Mouse (Mus musculus): Measurements from ENCODE around the gene Il5. TPM values are rescaled to one million over a fixed set of nuclear protein-coding genes. Genes with fewer than 3 reads are reported as not detected.

Gene Il5
- total and polyA plus RNA-seq, 2 experiments from 2014 or later = 0.10 to 0.29 TPM

DNA sequence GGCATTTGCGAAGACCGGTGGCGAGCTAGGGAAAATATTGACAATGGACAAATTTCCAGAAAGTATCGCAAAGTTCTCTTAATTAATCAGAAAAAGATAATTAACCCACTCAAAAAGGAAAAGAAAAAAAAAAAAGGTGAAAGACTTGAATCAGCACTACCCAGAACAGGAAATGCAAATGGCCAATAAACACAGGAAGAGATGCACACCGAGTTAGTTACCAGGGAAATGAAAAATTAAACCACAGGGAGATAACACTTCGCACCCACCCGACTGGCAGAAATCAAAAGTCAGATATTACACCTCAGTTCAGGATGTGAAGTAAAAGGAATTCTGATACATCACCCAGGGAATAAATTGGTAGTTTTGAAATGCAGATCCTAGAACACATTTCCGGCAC lies 11.7 kb downstream of the Il5 start:
- Histone ChIP-seq H3K27me3 (ENCODE audit: insufficient read depth, low read length) (no peaks in the 10 kb centered on the region), H3K9ac (no peak overlapping the region), H3K9me3 (ENCODE audit: low read length) (no peaks in the 10 kb centered on the region), H3K4me3 (ENCODE audit: low read depth, low read length) (no peak overlapping the region), H3K27ac (ENCODE audit: low read depth, low read length) (no peak overlapping the region), H3K36me3 (ENCODE audit: insufficient read depth) (no peaks in the 10 kb centered on the region), H3K4me1 (ENCODE audit: insufficient read depth) (no peaks in the 10 kb centered on the region), H3K4me2 (ENCODE audit: low read depth) (no peak overlapping the region)
- WGBS = 90% methylated on average over 8 of the region's 8 CpGs
- no peak for DNase-seq
- no peak for TF ChIP-seq CTCF (IDR thresholded peaks at IDR 0.05; ENCODE audit: low read depth)
- no peak for ATAC-seq

DNA sequence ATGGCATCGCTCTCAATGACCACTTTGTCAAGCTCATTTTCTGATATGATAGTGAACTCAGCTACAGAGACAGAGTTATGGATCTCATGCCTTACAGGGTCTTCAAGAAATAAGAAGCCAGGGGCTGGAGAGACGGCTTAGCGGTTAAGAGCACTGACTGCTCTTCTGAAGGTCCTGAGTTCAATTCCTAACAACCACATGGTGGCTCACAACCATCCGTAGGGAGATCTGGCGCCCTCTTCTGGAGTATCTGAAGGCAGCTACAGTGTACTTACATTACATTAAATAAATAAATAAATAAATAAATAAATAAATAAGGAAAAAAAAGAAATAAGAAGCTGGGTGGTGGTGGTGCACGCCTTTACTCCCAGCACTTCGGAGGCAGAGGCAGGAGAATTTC lies 13.2 kb downstream of the Il5 start:
- TF ChIP-seq CTCF (IDR thresholded peaks at IDR 0.05; ENCODE audit: low read depth) = peak; percentile 27; the same call in 1 of the 2 replicates
- H3K36me3 ChIP-seq (ENCODE audit: insufficient read depth) = no peaks in the 10 kb centered on the region
- H3K4me1 ChIP-seq (ENCODE audit: insufficient read depth) = no peaks in the 10 kb centered on the region
- ATAC-seq (no peak), DNase-seq (no peak)
- WGBS = 89% methylated on average over 7 of the region's 7 CpGs
- no peak overlapping the region for H3K4me3 ChIP-seq (ENCODE audit: low read depth, low read length)
- H3K9me3 ChIP-seq (ENCODE audit: low read length) = no peaks in the 10 kb centered on the region
- H3K4me2 ChIP-seq (ENCODE audit: low read depth) = no peak overlapping the region
- H3K27me3 ChIP-seq (ENCODE audit: insufficient read depth, low read length) = no peaks in the 10 kb centered on the region
- no peak overlapping the region for H3K27ac ChIP-seq (ENCODE audit: low read depth, low read length)
- H3K9ac ChIP-seq = no peak overlapping the region

DNA sequence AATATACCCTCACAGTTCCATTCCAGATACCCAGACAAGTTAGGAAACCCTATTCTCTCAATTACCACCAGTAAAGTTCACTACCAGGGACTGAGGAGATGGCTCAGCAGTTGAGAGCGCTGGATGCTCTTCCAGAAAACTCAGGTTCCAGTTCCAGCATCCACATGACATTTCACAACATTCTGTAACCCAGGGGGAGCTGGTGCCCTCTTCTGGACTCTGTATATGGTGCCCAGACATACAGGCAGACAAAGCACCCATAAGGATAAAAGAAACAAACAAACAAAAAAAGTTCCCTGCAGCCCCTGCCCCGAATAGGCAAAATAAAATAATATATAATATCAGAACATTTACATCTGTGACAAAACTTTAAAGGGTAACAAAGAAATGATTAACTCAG lies 13.8 kb downstream of the Il5 start:
- Histone ChIP-seq H3K9me3 (ENCODE audit: low read length) (no peaks in the 10 kb centered on the region), H3K4me1 (ENCODE audit: insufficient read depth) (no peaks in the 10 kb centered on the region), H3K27ac (ENCODE audit: low read depth, low read length) (no peak overlapping the region), H3K4me3 (ENCODE audit: low read depth, low read length) (no peak overlapping the region), H3K4me2 (ENCODE audit: low read depth) (no peak overlapping the region), H3K9ac (no peak overlapping the region), H3K27me3 (ENCODE audit: insufficient read depth, low read length) (no peaks in the 10 kb centered on the region), H3K36me3 (ENCODE audit: insufficient read depth) (no peaks in the 10 kb centered on the region)
- no peak for ATAC-seq
- DNase-seq = no peak
- TF ChIP-seq CTCF (IDR thresholded peaks at IDR 0.05; ENCODE audit: low read depth) = no peak
- 81% methylated on average over 2 of the region's 2 CpGs for WGBS

DNA sequence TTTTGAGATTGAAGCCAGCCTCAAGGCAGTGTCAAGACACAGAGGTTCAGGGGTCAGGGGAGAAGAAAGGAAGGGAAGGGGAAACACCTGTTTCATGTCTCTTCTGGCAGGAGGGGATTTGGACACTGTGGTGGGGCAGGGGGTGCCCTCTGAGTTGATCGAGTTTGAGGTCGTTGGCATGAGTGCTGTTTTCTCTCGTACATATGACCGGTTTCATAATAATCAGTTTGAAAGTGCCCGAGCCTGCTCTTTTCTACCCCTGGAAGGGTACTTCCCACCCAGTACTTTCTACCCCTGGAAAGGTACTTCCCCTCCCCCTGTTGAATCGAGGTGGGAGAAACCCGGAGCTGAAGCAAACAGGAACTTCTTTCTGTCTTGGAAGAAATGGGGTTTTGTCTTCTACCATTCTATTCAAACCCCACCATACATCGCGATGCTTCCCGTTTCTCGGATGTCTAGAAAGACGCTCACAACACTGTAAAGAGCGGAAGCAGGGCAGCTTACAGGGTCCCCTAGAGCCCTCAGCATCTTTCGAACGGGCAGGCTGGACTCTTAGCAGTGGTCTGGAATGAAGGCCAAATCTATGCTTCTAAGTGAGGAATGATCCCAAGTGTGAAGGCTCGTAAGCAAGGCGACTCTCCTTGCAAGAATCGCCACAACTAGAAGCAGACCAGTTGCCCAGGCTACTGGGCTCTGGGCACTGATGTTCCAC lies 14.5 kb downstream of the Il5 start:
- H3K4me1 ChIP-seq (ENCODE audit: insufficient read depth) = no peaks in the 10 kb centered on the region
- no peaks in the 10 kb centered on the region for H3K36me3 ChIP-seq (ENCODE audit: insufficient read depth)
- TF ChIP-seq CTCF (IDR thresholded peaks at IDR 0.05; ENCODE audit: low read depth) = no peak
- 67% methylated on average over 18 of the region's 18 CpGs for WGBS
- H3K9ac ChIP-seq = no peak overlapping the region
- no peaks in the 10 kb centered on the region for H3K27me3 ChIP-seq (ENCODE audit: insufficient read depth, low read length)
- DNase-seq (no peak), ATAC-seq (no peak)
- no peak overlapping the region for H3K4me3 ChIP-seq (ENCODE audit: low read depth, low read length)
- no peak overlapping the region; the same call in 1 of the 2 replicates for H3K4me2 ChIP-seq (ENCODE audit: low read depth)
- H3K27ac ChIP-seq (ENCODE audit: low read depth, low read length) = no peak overlapping the region
- H3K9me3 ChIP-seq (ENCODE audit: low read length) = no peaks in the 10 kb centered on the region

DNA sequence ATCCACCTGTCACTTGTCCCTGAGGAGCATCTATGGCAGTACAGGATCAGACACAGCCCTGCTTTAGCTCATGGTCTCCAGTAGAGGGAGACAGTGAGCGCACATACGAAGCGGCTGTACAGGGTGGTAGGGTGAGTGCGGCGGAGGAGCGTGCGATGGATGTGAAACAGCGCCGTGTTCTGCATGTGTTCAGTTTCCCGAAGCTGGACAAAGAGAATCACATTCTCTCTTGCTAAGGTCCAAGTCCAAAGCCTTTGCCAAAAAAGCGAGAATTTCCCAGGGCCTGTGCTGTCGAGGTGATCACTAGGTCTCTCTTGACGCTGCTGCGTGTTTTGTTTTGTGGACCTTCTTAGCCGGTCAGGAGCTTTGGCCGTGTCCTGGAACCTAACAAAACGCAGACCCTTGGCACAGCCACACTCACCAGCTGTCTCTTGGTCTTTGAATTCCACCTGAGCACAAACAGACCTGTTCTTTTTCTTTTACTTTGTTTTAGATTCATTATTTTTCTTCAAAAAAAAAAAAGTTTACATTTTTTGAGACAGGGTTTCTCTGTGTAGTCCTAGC lies 15.2 kb downstream of the Il5 start:
- Histone ChIP-seq H3K4me2 (ENCODE audit: low read depth) (peak overlapping the region; percentile 42), H3K4me1 (ENCODE audit: insufficient read depth) (no peaks in the 10 kb centered on the region), H3K9me3 (ENCODE audit: low read length) (no peaks in the 10 kb centered on the region), H3K27me3 (ENCODE audit: insufficient read depth, low read length) (no peaks in the 10 kb centered on the region), H3K9ac (no peak overlapping the region), H3K27ac (ENCODE audit: low read depth, low read length) (no peak overlapping the region), H3K4me3 (ENCODE audit: low read depth, low read length) (no peak overlapping the region), H3K36me3 (ENCODE audit: insufficient read depth) (no peaks in the 10 kb centered on the region)
- peak; percentile 94 for ATAC-seq
- peak; percentile 97 for TF ChIP-seq CTCF (IDR thresholded peaks at IDR 0.05; ENCODE audit: low read depth)
- 22% methylated on average over 17 of the region's 17 CpGs for WGBS
- peak; percentile 84 for DNase-seq

DNA sequence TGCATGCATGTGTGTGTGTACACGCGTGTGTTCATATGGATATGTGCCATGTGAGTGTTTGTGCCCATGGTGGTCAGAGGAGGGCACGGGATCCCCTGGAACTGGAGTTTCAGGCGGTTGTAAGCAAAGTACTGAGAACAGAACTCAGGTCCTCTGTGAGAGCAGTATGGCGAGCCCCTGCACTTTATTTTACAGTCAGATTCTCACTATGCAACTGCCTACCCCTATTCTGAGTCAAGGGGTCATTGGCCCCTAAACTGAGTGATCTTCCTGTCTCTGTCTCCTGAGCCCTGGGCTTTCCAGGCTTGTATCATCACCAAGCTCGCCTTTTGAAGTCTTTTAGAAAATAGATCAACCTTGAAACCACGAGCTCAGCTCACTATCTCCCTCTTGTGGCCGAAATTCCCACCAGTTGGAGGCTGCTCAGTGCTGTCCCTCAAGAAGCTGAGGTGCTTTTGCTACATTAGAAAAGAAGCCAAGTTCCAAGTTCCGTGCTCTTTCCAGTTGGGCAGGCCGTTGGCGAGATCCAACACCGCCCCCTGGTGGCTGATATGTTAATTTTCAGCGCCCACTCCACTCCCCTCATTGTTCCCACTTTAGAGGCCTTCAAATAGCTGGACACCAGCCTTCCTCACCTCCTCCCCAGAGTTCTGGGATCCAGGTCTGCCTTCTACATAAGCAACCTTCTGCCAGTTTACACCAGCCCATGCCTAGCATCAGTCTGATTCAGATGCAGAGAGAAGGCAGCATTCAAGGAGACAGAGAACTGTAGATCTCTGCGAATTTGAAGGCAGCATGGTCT lies 16.4 kb downstream of the Il5 start:
- peak; percentile 78 for ATAC-seq
- no peak overlapping the region for H3K9ac ChIP-seq
- H3K4me1 ChIP-seq (ENCODE audit: insufficient read depth) = no peaks in the 10 kb centered on the region
- no peaks in the 10 kb centered on the region for H3K27me3 ChIP-seq (ENCODE audit: insufficient read depth, low read length)
- no peak overlapping the region for H3K4me3 ChIP-seq (ENCODE audit: low read depth, low read length)
- no peaks in the 10 kb centered on the region for H3K9me3 ChIP-seq (ENCODE audit: low read length)
- H3K27ac ChIP-seq (ENCODE audit: low read depth, low read length) = no peak overlapping the region
- 46% methylated on average over 14 of the region's 14 CpGs for WGBS
- H3K36me3 ChIP-seq (ENCODE audit: insufficient read depth) = no peaks in the 10 kb centered on the region
- H3K4me2 ChIP-seq (ENCODE audit: low read depth) = no peak overlapping the region
- DNase-seq = peak; percentile 80
- TF ChIP-seq CTCF (IDR thresholded peaks at IDR 0.05; ENCODE audit: low read depth) = peak; percentile 79

DNA sequence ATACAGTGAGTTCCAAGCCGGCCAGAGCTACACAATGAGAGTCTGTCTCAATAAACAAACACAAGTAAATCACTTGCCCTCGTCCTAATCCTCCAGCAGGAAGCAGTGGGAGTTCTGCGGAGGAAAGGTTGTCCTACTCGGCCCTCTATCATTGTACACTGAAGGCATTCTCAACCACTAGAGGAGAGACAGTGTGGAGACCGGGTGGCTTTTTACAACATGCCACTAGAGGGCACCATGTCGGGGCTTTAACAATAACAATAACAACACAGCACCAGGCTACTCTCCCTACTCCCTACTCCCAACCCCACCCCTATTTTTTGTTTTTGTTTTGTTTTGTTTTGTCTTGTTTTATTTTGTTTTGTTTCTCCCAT lies 17.0 kb downstream of the Il5 start:
- WGBS = 33% methylated on average over 6 of the region's 6 CpGs
- peak; percentile 50; the same call in 1 of the 2 replicates for ATAC-seq
- H3K4me3 ChIP-seq (ENCODE audit: low read depth, low read length) = no peak overlapping the region
- no peaks in the 10 kb centered on the region for H3K36me3 ChIP-seq (ENCODE audit: insufficient read depth)
- H3K9me3 ChIP-seq (ENCODE audit: low read length) = no peaks in the 10 kb centered on the region
- H3K27ac ChIP-seq (ENCODE audit: low read depth, low read length) = no peak overlapping the region
- H3K4me2 ChIP-seq (ENCODE audit: low read depth) = no peak overlapping the region
- no peak overlapping the region for H3K9ac ChIP-seq
- DNase-seq = peak; percentile 33
- H3K4me1 ChIP-seq (ENCODE audit: insufficient read depth) = no peaks in the 10 kb centered on the region
- peak; percentile 49 for TF ChIP-seq CTCF (IDR thresholded peaks at IDR 0.05; ENCODE audit: low read depth)
- no peaks in the 10 kb centered on the region for H3K27me3 ChIP-seq (ENCODE audit: insufficient read depth, low read length)
